Mouse (Mus musculus): ENCODE results near the gene Ptpn5. TPM values are rescaled to one million over a fixed set of nuclear protein-coding genes. Genes with fewer than 3 reads are reported as not detected.

Ptpn5 gene
- polyA plus RNA-seq, 1 experiment from 2014 or later, result 53.4 TPM

GRCm38 (mm10) chr7:47061560-47061959 is 71.9 kb downstream of the Ptpn5 start:
- WGBS, result 90% methylated on average over 5 of the region's 5 CpGs
- ATAC-seq, result no peak
- no peak overlapping the region for H3K4me3 ChIP-seq (ENCODE audit: low read depth, low read length)

GRCm38 (mm10) chr7:47059339-47059738 is 74.1 kb downstream of the Ptpn5 start:
- no peak overlapping the region for H3K4me3 ChIP-seq (ENCODE audit: low read depth, low read length)
- DNase-seq (ENCODE audit: low spot score), result no peak
- no peak overlapping the region for H3K4me2 ChIP-seq (ENCODE audit: low read length)
- no peak overlapping the region for H3K9ac ChIP-seq (ENCODE audit: low read length)
- no peak for ATAC-seq
- 0 out of 2 replicates have a peak, but pooled peaks cover under 1% of the 10 kb centered on the region for H3K36me3 ChIP-seq (ENCODE audit: control insufficient read depth, insufficient read depth, low read length)
- no peaks in the 10 kb centered on the region for H3K4me1 ChIP-seq (ENCODE audit: control insufficient read depth, insufficient read depth, low read length)
- WGBS, result 85% methylated on average over 7 of the region's 7 CpGs
- no peaks in the 10 kb centered on the region for H3K9me3 ChIP-seq (replicated peaks; ENCODE audit: control insufficient read depth, low read length)
- no peaks in the 10 kb centered on the region for H3K27me3 ChIP-seq (replicated peaks; ENCODE audit: control insufficient read depth, insufficient read depth, low read length)
- no peak overlapping the region for H3K27ac ChIP-seq (ENCODE audit: low read depth, low read length)

More at GRCm38 (mm10) chr7:47061560-47061959, 71.9 kb downstream of the Ptpn5 start:
- DNase-seq (ENCODE audit: low spot score), result no peak
- Histone ChIP-seq H3K4me2 (ENCODE audit: low read length) (no peak overlapping the region), H3K27me3 (replicated peaks; ENCODE audit: control insufficient read depth, insufficient read depth, low read length) (no peaks in the 10 kb centered on the region), H3K27ac (ENCODE audit: low read depth, low read length) (no peak overlapping the region), H3K4me1 (ENCODE audit: control insufficient read depth, insufficient read depth, low read length) (no peaks in the 10 kb centered on the region), H3K36me3 (ENCODE audit: control insufficient read depth, insufficient read depth, low read length) (no peaks in the 10 kb centered on the region), H3K9ac (ENCODE audit: low read length) (no peak overlapping the region), H3K9me3 (replicated peaks; ENCODE audit: control insufficient read depth, low read length) (no peaks in the 10 kb centered on the region)

- 89% methylated on average over 4 of the region's 4 CpGs for whole genome bisulfite sequencing
- Histone ChIP-seq H3K9ac (ENCODE audit: low read length) (no peak overlapping the region), H3K4me1 (ENCODE audit: control insufficient read depth, insufficient read depth, low read length) (peaks cover 8% of the 10 kb centered on the region), H3K4me3 (ENCODE audit: low read depth, low read length) (no peak overlapping the region), H3K27ac (ENCODE audit: low read depth, low read length) (no peak overlapping the region), H3K27me3 (replicated peaks; ENCODE audit: control insufficient read depth, insufficient read depth, low read length) (no peaks in the 10 kb centered on the region), H3K4me2 (ENCODE audit: low read length) (no peak overlapping the region), H3K36me3 (ENCODE audit: control insufficient read depth, insufficient read depth, low read length) (peaks cover 8% of the 10 kb centered on the region; the same call in 1 of the 2 replicates), H3K9me3 (replicated peaks; ENCODE audit: control insufficient read depth, low read length) (no peaks in the 10 kb centered on the region)
- DNase-seq (ENCODE audit: low spot score), result no peak
- no peak for ATAC-seq
These were observed 77.2 kb downstream of the Ptpn5 start for GRCm38 (mm10) chr7:47056273-47056672.

- WGBS, result 82% methylated on average over 9 of the region's 9 CpGs
- peaks cover 8% of the 10 kb centered on the region; the same call in 1 of the 2 replicates for H3K36me3 ChIP-seq (ENCODE audit: control insufficient read depth, insufficient read depth, low read length)
- no peak for ATAC-seq
- H3K4me1 ChIP-seq (ENCODE audit: control insufficient read depth, insufficient read depth, low read length), result peaks cover 11% of the 10 kb centered on the region
- DNase-seq (ENCODE audit: low spot score), result no peak
- no peaks in the 10 kb centered on the region for H3K27me3 ChIP-seq (replicated peaks; ENCODE audit: control insufficient read depth, insufficient read depth, low read length)
- no peak overlapping the region for H3K4me2 ChIP-seq (ENCODE audit: low read length)
- H3K9ac ChIP-seq (ENCODE audit: low read length), result no peak overlapping the region
- H3K4me3 ChIP-seq (ENCODE audit: low read depth, low read length), result no peak overlapping the region
- H3K9me3 ChIP-seq (replicated peaks; ENCODE audit: control insufficient read depth, low read length), result no peaks in the 10 kb centered on the region
- no peak overlapping the region for H3K27ac ChIP-seq (ENCODE audit: low read depth, low read length)
These were observed 77.7 kb downstream of the Ptpn5 start for GRCm38 (mm10) chr7:47055744-47056143.

- Histone ChIP-seq H3K9me3 (replicated peaks; ENCODE audit: control insufficient read depth, low read length) (no peaks in the 10 kb centered on the region), H3K9ac (ENCODE audit: low read length) (no peak overlapping the region), H3K27me3 (replicated peaks; ENCODE audit: control insufficient read depth, insufficient read depth, low read length) (no peaks in the 10 kb centered on the region), H3K36me3 (ENCODE audit: control insufficient read depth, insufficient read depth, low read length) (peaks cover 8% of the 10 kb centered on the region; the same call in 1 of the 2 replicates), H3K4me2 (ENCODE audit: low read length) (no peak overlapping the region), H3K4me3 (ENCODE audit: low read depth, low read length) (no peak overlapping the region), H3K27ac (ENCODE audit: low read depth, low read length) (no peak overlapping the region), H3K4me1 (ENCODE audit: control insufficient read depth, insufficient read depth, low read length) (peaks cover 11% of the 10 kb centered on the region)
- 71% methylated on average over 2 of the region's 2 CpGs for WGBS
- no peak for ATAC-seq
- DNase-seq (ENCODE audit: low spot score), result no peak
These were observed 78.8 kb downstream of the Ptpn5 start for GRCm38 (mm10) chr7:47054666-47055065.

- Histone ChIP-seq H3K9ac (ENCODE audit: low read length) (no peak overlapping the region), H3K9me3 (replicated peaks; ENCODE audit: control insufficient read depth, low read length) (no peaks in the 10 kb centered on the region), H3K4me1 (ENCODE audit: control insufficient read depth, insufficient read depth, low read length) (peaks cover 11% of the 10 kb centered on the region), H3K4me3 (ENCODE audit: low read depth, low read length) (no peak overlapping the region), H3K27me3 (replicated peaks; ENCODE audit: control insufficient read depth, insufficient read depth, low read length) (no peaks in the 10 kb centered on the region), H3K36me3 (ENCODE audit: control insufficient read depth, insufficient read depth, low read length) (peaks cover 8% of the 10 kb centered on the region; the same call in 1 of the 2 replicates), H3K27ac (ENCODE audit: low read depth, low read length) (no peak overlapping the region), H3K4me2 (ENCODE audit: low read length) (no peak overlapping the region)
- WGBS, result 94% methylated on average over 15 of the region's 15 CpGs
- DNase-seq (ENCODE audit: low spot score) (no peak), ATAC-seq (no peak)
These were observed 80.2 kb downstream of the Ptpn5 start for GRCm38 (mm10) chr7:47053287-47053686.

- Histone ChIP-seq H3K27me3 (replicated peaks; ENCODE audit: control insufficient read depth, insufficient read depth, low read length) (no peaks in the 10 kb centered on the region), H3K36me3 (ENCODE audit: control insufficient read depth, insufficient read depth, low read length) (peaks cover 8% of the 10 kb centered on the region; the same call in 1 of the 2 replicates), H3K9me3 (replicated peaks; ENCODE audit: control insufficient read depth, low read length) (no peaks in the 10 kb centered on the region), H3K4me2 (ENCODE audit: low read length) (peak overlapping the region; percentile 90), H3K9ac (ENCODE audit: low read length) (peak overlapping the region; percentile 30; the same call in 1 of the 2 replicates), H3K4me1 (ENCODE audit: control insufficient read depth, insufficient read depth, low read length) (peaks cover 11% of the 10 kb centered on the region), H3K27ac (ENCODE audit: low read depth, low read length) (no peak overlapping the region; the same call in 1 of the 2 replicates), H3K4me3 (ENCODE audit: low read depth, low read length) (no peak overlapping the region)
- ATAC-seq (no peak), DNase-seq (ENCODE audit: low spot score) (no peak)
- 45% methylated on average over 3 of the region's 3 CpGs for WGBS
These were observed 81.2 kb downstream of the Ptpn5 start for GRCm38 (mm10) chr7:47052276-47052675.

GRCm38 (mm10) chr7:47051404-47052151 is 81.9 kb downstream of the Ptpn5 start:
- Histone ChIP-seq H3K4me1 (ENCODE audit: control insufficient read depth, insufficient read depth, low read length) (peaks cover 11% of the 10 kb centered on the region), H3K4me2 (ENCODE audit: low read length) (peak overlapping the region; percentile 90), H3K9me3 (replicated peaks; ENCODE audit: control insufficient read depth, low read length) (no peaks in the 10 kb centered on the region), H3K4me3 (ENCODE audit: low read depth, low read length) (peak overlapping the region; percentile 86), H3K27ac (ENCODE audit: low read depth, low read length) (no peak overlapping the region), H3K27me3 (replicated peaks; ENCODE audit: control insufficient read depth, insufficient read depth, low read length) (no peaks in the 10 kb centered on the region), H3K36me3 (ENCODE audit: control insufficient read depth, insufficient read depth, low read length) (peaks cover 8% of the 10 kb centered on the region; the same call in 1 of the 2 replicates), H3K9ac (ENCODE audit: low read length) (peak overlapping the region; percentile 88)
- DNase-seq (ENCODE audit: low spot score) (peak; percentile 39), ATAC-seq (no peak)
- WGBS, result 9% methylated on average over 1 of the region's 2 CpGs

- H3K4me3 ChIP-seq (ENCODE audit: low read depth, low read length), result peak overlapping the region; percentile 86
- peaks cover 8% of the 10 kb centered on the region; the same call in 1 of the 2 replicates for H3K36me3 ChIP-seq (ENCODE audit: control insufficient read depth, insufficient read depth, low read length)
- ATAC-seq (peak; percentile 74), DNase-seq (ENCODE audit: low spot score) (peak; percentile 59)
- peak overlapping the region; percentile 88 for H3K9ac ChIP-seq (ENCODE audit: low read length)
- peak overlapping the region; percentile 90 for H3K27ac ChIP-seq (ENCODE audit: low read depth, low read length)
- no peaks in the 10 kb centered on the region for H3K9me3 ChIP-seq (replicated peaks; ENCODE audit: control insufficient read depth, low read length)
- under 1% methylated on average over 32 of the region's 34 CpGs for WGBS
- H3K27me3 ChIP-seq (replicated peaks; ENCODE audit: control insufficient read depth, insufficient read depth, low read length), result no peaks in the 10 kb centered on the region
- H3K4me1 ChIP-seq (ENCODE audit: control insufficient read depth, insufficient read depth, low read length), result peaks cover 11% of the 10 kb centered on the region
- peak overlapping the region; percentile 90 for H3K4me2 ChIP-seq (ENCODE audit: low read length)
These were observed 82.7 kb downstream of the Ptpn5 start for GRCm38 (mm10) chr7:47050766-47051165.

Data from forebrain, embryonic 14.5 days (tissue).